Mouse (Mus musculus): ENCODE measurements around the gene Plekhh3. TPM values are rescaled to one million over a fixed set of nuclear protein-coding genes. Genes with fewer than 3 reads are reported as not detected.
A peak's percentile ranks its signal among the peaks of the same experiment; 100 is the strongest.

The Plekhh3 gene
- polyA plus RNA-seq, 2 experiments: 17.4 to 20.5 TPM

DNA sequence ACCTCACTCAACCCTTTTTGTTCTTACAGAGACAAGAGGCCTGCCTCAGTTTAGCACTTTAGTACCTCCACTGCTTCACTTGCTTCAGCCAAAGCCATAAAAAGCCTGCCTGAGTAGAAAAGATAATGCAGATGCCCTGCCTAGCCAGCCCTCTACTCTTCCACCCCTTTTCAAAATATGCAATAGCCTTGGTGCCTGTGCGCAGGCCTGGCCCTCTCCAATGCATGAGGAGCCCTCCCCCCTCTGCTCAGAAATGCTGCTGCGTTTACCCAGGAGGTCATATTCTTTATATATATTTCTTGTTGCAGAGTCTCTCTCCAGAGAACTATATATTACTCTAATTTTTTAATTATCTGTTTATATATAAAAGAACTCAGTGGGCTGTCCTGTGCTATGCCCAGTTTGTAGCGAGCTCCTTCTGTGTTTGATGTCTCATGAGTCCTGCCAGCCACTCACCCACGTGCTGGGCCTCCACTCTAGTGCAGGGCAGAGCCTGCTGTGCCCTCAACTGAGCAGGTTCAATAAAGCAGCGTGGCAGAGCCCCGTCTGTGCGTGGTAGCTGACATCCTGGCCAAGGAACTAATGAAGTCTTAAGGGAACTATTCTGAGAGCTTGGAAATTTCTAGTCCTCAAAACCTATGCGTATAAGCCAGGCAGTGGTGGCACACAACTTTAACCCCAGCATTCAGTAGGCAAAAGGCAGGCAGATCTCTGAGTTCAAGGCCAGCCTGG, 19.2 kb upstream of the Plekhh3 start:
- ATAC-seq (ENCODE audit: low FRiP score, low read depth) (no peak), DNase-seq (ENCODE audit: low spot score) (no peak)
- peaks cover 17% of the 10 kb centered on the region for H3K4me1 ChIP-seq (ENCODE audit: control insufficient read depth, insufficient read depth, low read length)
- no peak overlapping the region for H3K4me3 ChIP-seq (replicated peaks; ENCODE audit: low read length)
- H3K4me2 ChIP-seq (replicated peaks; ENCODE audit: low read depth, low read length, severe bottlenecking): no peak overlapping the region
- no peaks in the 10 kb centered on the region for H3K27me3 ChIP-seq (ENCODE audit: control insufficient read depth, insufficient read depth, low read length)
- H3K9ac ChIP-seq (ENCODE audit: low read depth, low read length, severe bottlenecking): 0 out of 2 replicates have a peak overlapping the region, but pooled peaks have one; percentile 21
- H3K27ac ChIP-seq (replicated peaks; ENCODE audit: low read depth, low read length): no peak overlapping the region; the same call in 1 of the 2 replicates
- H3K36me3 ChIP-seq (ENCODE audit: control insufficient read depth, insufficient read depth, low read length): peaks cover 24% of the 10 kb centered on the region
- H3K9me3 ChIP-seq (ENCODE audit: control insufficient read depth, low read length): no peaks in the 10 kb centered on the region
- no peak for TF ChIP-seq POLR2A (IDR thresholded peaks at IDR 0.05; ENCODE audit: borderline replicate concordance, extremely low read depth, insufficient read depth, insufficient read length)
- WGBS: 38% methylated on average over 8 of the region's 8 CpGs

DNA sequence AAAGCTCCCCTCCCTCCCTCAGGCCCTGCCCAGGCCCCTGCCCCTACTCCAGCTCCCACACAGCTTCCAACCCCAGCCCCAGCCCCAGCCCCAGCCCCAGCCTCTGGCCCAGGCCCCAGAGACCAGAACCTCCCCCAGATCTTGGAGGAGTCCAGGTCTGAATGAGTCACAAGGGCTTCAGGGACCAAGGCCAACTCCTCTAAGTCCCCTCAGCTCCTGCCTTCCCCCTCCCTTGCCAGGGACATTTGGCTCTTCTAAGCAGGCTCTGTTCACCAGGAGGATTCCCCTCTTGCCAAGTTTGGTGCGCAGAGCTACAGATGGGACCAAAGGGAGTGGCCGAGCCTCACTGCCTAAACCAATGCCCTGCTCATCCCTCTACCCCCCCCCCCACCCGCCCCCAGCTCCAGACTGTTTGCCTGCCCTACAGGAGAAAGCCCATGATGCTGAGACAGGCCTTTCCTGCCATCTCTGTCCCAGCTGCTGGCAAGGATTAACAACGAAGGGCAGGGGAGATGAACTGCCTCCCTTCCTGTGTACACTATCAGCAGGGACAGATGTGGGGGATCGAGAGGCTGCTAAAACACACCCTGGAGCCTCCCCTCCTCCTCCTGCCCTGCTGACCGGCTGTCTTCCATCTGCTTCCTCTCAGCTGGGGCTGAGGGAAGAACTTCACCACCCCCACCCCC, 18.5 kb upstream of the Plekhh3 start:
- no peak overlapping the region for H3K4me2 ChIP-seq (replicated peaks; ENCODE audit: low read depth, low read length, severe bottlenecking)
- ATAC-seq (ENCODE audit: low FRiP score, low read depth): peak; percentile 79
- H3K27me3 ChIP-seq (ENCODE audit: control insufficient read depth, insufficient read depth, low read length): no peaks in the 10 kb centered on the region
- no peaks in the 10 kb centered on the region for H3K9me3 ChIP-seq (ENCODE audit: control insufficient read depth, low read length)
- H3K4me1 ChIP-seq (ENCODE audit: control insufficient read depth, insufficient read depth, low read length): peaks cover 17% of the 10 kb centered on the region
- peak overlapping the region; percentile 58 for H3K27ac ChIP-seq (replicated peaks; ENCODE audit: low read depth, low read length)
- H3K4me3 ChIP-seq (replicated peaks; ENCODE audit: low read length): no peak overlapping the region
- 9% methylated on average over 6 of the region's 6 CpGs for WGBS
- peak; percentile 68 for DNase-seq (ENCODE audit: low spot score)
- TF ChIP-seq POLR2A (IDR thresholded peaks at IDR 0.05; ENCODE audit: borderline replicate concordance, extremely low read depth, insufficient read depth, insufficient read length): no peak
- peak overlapping the region; percentile 21; the same call in 1 of the 2 replicates for H3K9ac ChIP-seq (ENCODE audit: low read depth, low read length, severe bottlenecking)
- H3K36me3 ChIP-seq (ENCODE audit: control insufficient read depth, insufficient read depth, low read length): peaks cover 17% of the 10 kb centered on the region

DNA sequence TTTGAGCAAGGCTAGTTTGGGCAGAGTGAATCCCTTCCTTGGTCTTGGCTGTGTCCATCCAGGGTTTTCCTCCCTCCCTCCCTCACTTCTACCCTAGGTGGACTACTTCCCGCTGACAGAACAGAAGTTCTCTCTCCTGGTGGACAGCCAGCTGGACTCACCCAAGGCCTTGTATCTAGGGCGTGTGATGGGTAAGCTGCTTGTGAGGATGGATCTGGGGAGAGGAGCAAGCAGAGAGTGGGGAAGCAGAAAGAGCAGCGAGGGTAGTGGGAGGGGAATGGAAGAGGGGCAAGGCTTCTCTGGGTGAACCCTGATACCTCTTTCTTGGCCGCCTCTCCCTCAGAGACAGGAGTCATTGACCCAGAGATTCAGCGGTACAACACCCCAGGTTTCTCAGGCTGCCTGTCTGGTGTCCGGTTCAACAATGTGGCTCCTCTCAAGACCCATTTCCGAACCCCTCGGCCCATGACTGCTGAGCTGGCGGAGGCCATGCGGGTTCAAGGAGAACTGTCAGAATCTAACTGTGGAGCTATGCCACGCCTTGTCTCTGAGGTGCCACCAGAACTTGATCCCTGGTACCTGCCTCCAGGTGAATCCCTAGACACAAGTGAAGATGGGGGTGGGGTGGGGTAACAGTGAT, 17.1 kb upstream of the Plekhh3 start:
- H3K36me3 ChIP-seq (ENCODE audit: control insufficient read depth, insufficient read depth, low read length): peaks cover 4% of the 10 kb centered on the region
- no peaks in the 10 kb centered on the region for H3K9me3 ChIP-seq (ENCODE audit: control insufficient read depth, low read length)
- H3K4me1 ChIP-seq (ENCODE audit: control insufficient read depth, insufficient read depth, low read length): peaks cover 17% of the 10 kb centered on the region
- DNase-seq (ENCODE audit: low spot score) (no peak), ATAC-seq (ENCODE audit: low FRiP score, low read depth) (no peak)
- 86% methylated on average over 11 of the region's 11 CpGs for WGBS
- no peak overlapping the region for H3K4me3 ChIP-seq (replicated peaks; ENCODE audit: low read length)
- H3K27me3 ChIP-seq (ENCODE audit: control insufficient read depth, insufficient read depth, low read length): no peaks in the 10 kb centered on the region
- no peak overlapping the region for H3K9ac ChIP-seq (ENCODE audit: low read depth, low read length, severe bottlenecking)
- TF ChIP-seq POLR2A (IDR thresholded peaks at IDR 0.05; ENCODE audit: borderline replicate concordance, extremely low read depth, insufficient read depth, insufficient read length): no peak
- no peak overlapping the region for H3K4me2 ChIP-seq (replicated peaks; ENCODE audit: low read depth, low read length, severe bottlenecking)
- H3K27ac ChIP-seq (replicated peaks; ENCODE audit: low read depth, low read length): no peak overlapping the region

DNA sequence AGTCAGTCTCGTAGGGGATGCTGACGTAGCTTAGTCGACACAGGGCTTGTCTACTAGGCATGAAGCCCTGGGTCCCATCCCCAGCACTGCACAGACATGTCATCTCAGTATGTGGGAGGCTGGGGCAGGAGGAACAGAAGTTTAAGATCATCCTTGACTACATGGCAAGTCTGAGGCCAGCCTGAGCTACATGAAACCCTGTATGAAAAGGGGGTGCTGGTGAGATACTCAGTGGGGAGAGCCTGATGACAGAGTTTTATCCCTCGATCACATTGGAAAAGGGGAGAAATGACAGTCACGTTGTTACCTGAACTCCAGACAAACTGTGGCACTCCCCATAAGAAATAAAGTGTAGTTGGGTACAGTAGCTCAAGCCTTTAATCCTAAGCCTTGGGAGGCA, 16.4 kb upstream of the Plekhh3 start:
- no peak overlapping the region for H3K9ac ChIP-seq (ENCODE audit: low read depth, low read length, severe bottlenecking)
- no peak for TF ChIP-seq POLR2A (IDR thresholded peaks at IDR 0.05; ENCODE audit: borderline replicate concordance, extremely low read depth, insufficient read depth, insufficient read length)
- H3K4me3 ChIP-seq (replicated peaks; ENCODE audit: low read length): no peak overlapping the region
- H3K27me3 ChIP-seq (ENCODE audit: control insufficient read depth, insufficient read depth, low read length): no peaks in the 10 kb centered on the region
- WGBS: 90% methylated on average over 5 of the region's 5 CpGs
- DNase-seq (ENCODE audit: low spot score) (no peak), ATAC-seq (ENCODE audit: low FRiP score, low read depth) (no peak)
- H3K4me2 ChIP-seq (replicated peaks; ENCODE audit: low read depth, low read length, severe bottlenecking): no peak overlapping the region
- no peaks in the 10 kb centered on the region for H3K36me3 ChIP-seq (ENCODE audit: control insufficient read depth, insufficient read depth, low read length)
- peaks cover 17% of the 10 kb centered on the region for H3K4me1 ChIP-seq (ENCODE audit: control insufficient read depth, insufficient read depth, low read length)
- H3K9me3 ChIP-seq (ENCODE audit: control insufficient read depth, low read length): no peaks in the 10 kb centered on the region
- no peak overlapping the region for H3K27ac ChIP-seq (replicated peaks; ENCODE audit: low read depth, low read length)

GRCm38 (mm10) chr11:101186526-101187247, 15.5 kb upstream of the Plekhh3 start:
- H3K4me3 ChIP-seq (replicated peaks; ENCODE audit: low read length): no peak overlapping the region

More at GRCm38 (mm10) chr11:101186526-101187247, 15.5 kb upstream of the Plekhh3 start:
- WGBS: 88% methylated on average over 27 of the region's 27 CpGs
- no peak for TF ChIP-seq POLR2A (IDR thresholded peaks at IDR 0.05; ENCODE audit: borderline replicate concordance, extremely low read depth, insufficient read depth, insufficient read length)
- ATAC-seq (ENCODE audit: low FRiP score, low read depth) (no peak), DNase-seq (ENCODE audit: low spot score) (no peak)
- H3K9ac ChIP-seq (ENCODE audit: low read depth, low read length, severe bottlenecking): no peak overlapping the region
- no peak overlapping the region for H3K4me2 ChIP-seq (replicated peaks; ENCODE audit: low read depth, low read length, severe bottlenecking)
- no peaks in the 10 kb centered on the region for H3K36me3 ChIP-seq (ENCODE audit: control insufficient read depth, insufficient read depth, low read length)
- H3K4me1 ChIP-seq (ENCODE audit: control insufficient read depth, insufficient read depth, low read length): peaks cover 17% of the 10 kb centered on the region
- no peaks in the 10 kb centered on the region for H3K9me3 ChIP-seq (ENCODE audit: control insufficient read depth, low read length)
- no peaks in the 10 kb centered on the region for H3K27me3 ChIP-seq (ENCODE audit: control insufficient read depth, insufficient read depth, low read length)
- H3K27ac ChIP-seq (replicated peaks; ENCODE audit: low read depth, low read length): no peak overlapping the region

Measured in limb, embryonic 14.5 days (tissue).